Mouse (Mus musculus): ENCODE results near the gene Spint2. TPM values are rescaled to one million over a fixed set of nuclear protein-coding genes. Genes with fewer than 3 reads are reported as not detected.
A peak's percentile ranks its signal among the peaks of the same experiment; 100 is the strongest.

Gene Spint2
- total RNA-seq (2014; rRNA removed) (32.3 and 36.7 TPM in 2 replicates), polyA plus RNA-seq (2015; fragmentation: Nextera tagmentation; extraction: Ambion mirVana) (94.6 and 127 TPM in 2 replicates)

DNA sequence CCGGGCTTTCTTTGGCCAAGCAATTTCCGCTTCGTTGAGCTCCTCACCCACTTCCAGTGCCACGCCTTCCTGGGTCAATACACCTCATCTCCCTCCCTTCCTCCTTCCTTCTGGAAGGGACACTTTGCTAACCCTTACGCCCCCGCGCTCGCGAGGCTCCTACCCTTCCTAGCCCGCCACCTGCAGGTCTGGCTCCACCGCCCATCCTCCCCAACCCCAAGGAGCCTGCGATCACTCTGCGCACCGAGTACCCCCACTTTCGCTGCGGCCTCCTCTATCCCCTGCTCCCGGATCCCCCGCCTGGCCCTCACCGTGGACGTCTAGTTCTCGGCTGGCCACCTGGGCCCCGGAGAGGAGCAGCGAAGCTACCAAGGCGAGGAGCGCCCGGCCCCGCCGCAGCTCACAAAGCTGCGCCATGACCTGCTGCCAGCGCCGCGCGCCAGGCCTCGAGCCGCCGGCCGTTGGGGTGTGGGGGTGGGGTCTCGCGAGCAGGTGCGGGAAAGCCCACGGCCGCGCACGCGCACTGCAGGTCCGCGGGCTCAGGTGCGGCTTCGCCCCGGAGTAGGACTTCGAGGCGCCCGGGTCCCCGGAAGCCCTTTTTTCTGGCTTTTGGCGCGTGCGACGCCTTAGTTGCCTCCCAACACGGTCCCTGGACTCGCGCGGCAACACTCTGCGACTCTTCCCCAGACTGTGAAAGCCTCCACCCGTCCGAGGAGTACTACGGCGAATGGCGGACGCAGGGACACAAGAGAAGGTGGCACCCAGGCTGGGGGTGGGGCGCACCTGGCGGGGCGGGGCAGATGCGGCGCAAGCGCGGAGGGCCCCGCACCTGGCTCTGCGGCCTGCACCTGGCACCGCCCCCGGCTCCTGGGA is at the start of gene Spint2:
TSS of gene Spint2 (minus strand) at position 712 of the 873 bp plus-strand sequence.
- under 1% methylated on average over 78 of the region's 80 CpGs for WGBS
- ATAC-seq = peak; percentile 74

DNA sequence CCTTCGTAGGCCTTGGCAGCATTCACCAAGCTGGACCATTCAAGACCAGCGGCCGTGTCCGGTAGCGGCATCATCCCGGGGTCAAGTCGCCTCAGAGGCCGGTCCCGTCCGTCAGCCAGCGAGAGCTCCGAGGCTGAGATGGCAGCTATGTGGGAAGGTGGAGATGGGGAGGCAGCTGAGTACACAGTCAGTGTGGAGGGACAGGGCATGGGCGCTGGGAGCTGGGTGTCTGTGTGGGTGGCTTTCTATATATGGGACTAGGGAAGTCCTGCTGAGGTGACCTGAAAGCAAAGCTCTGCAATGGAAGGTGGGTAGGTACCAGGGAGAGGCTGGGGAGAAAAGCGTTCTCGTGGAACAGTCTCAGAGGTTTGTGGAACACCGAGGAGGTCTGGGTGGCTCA is 47.3 kb upstream of the Spint2 start:
- ATAC-seq (no peak), DNase-seq (no peak)
- no peaks in the 10 kb centered on the region for H3K27me3 ChIP-seq (ENCODE audit: insufficient read depth, low read length)
- no peak overlapping the region for H3K4me2 ChIP-seq (ENCODE audit: low read depth)
- peaks cover 64% of the 10 kb centered on the region for H3K36me3 ChIP-seq (ENCODE audit: insufficient read depth)
- 95% methylated on average over 16 of the region's 16 CpGs for WGBS
- H3K9ac ChIP-seq = no peak overlapping the region
- no peak for TF ChIP-seq CTCF (IDR thresholded peaks at IDR 0.05; ENCODE audit: low read depth)
- no peaks in the 10 kb centered on the region for H3K4me1 ChIP-seq (ENCODE audit: insufficient read depth)
- no peak overlapping the region for H3K4me3 ChIP-seq (ENCODE audit: low read depth, low read length)
- H3K27ac ChIP-seq (ENCODE audit: low read depth, low read length) = no peak overlapping the region
- no peaks in the 10 kb centered on the region for H3K9me3 ChIP-seq (ENCODE audit: low read length)

More for the DNA sequence above, at the start of gene Spint2:
- Histone ChIP-seq H3K9me3 (ENCODE audit: low read length) (no peaks in the 10 kb centered on the region), H3K4me2 (ENCODE audit: low read depth) (peak within 1 kb of the TSS; percentile 95), H3K4me1 (ENCODE audit: insufficient read depth) (no peaks in the 10 kb centered on the region), H3K36me3 (ENCODE audit: insufficient read depth) (no peaks in the 10 kb centered on the region), H3K4me3 (ENCODE audit: low read depth, low read length) (peak within 1 kb of the TSS; percentile 50), H3K27me3 (ENCODE audit: insufficient read depth, low read length) (no peaks in the 10 kb centered on the region; the same call in 1 of the 2 replicates), H3K9ac (peak within 1 kb of the TSS; percentile 62), H3K27ac (ENCODE audit: low read depth, low read length) (no peak within 1 kb of the TSS)
- TF ChIP-seq CTCF (IDR thresholded peaks at IDR 0.05; ENCODE audit: low read depth) = peak; percentile 42
- DNase-seq = peak; percentile 71

DNA sequence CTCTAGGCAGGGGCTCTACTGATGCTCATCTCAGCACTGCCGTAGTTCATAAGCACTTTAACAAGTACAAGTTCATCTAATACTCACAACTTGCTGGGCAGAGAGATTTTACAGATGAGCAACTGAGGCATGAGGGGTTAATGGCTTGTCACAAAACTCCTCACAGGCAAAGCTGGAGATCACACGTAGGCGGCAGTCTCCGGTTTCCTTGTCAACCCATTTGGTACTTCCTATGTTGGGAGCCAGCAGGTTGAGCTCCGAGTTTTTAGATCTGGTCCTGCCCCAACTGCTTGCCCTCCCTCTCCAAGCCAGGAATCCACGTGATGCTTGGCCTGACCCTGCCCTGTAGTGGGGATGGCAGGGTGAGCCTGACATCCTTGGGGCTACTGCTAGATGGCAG is 45.4 kb upstream of the Spint2 start:
- Histone ChIP-seq H3K9ac (no peak overlapping the region), H3K9me3 (ENCODE audit: low read length) (no peaks in the 10 kb centered on the region), H3K27ac (ENCODE audit: low read depth, low read length) (no peak overlapping the region), H3K4me2 (ENCODE audit: low read depth) (no peak overlapping the region), H3K36me3 (ENCODE audit: insufficient read depth) (peaks cover 61% of the 10 kb centered on the region), H3K4me3 (ENCODE audit: low read depth, low read length) (no peak overlapping the region), H3K27me3 (ENCODE audit: insufficient read depth, low read length) (no peaks in the 10 kb centered on the region), H3K4me1 (ENCODE audit: insufficient read depth) (no peaks in the 10 kb centered on the region)
- no peak for TF ChIP-seq CTCF (IDR thresholded peaks at IDR 0.05; ENCODE audit: low read depth)
- DNase-seq (no peak), ATAC-seq (no peak)
- 86% methylated on average over 6 of the region's 6 CpGs for WGBS

DNA sequence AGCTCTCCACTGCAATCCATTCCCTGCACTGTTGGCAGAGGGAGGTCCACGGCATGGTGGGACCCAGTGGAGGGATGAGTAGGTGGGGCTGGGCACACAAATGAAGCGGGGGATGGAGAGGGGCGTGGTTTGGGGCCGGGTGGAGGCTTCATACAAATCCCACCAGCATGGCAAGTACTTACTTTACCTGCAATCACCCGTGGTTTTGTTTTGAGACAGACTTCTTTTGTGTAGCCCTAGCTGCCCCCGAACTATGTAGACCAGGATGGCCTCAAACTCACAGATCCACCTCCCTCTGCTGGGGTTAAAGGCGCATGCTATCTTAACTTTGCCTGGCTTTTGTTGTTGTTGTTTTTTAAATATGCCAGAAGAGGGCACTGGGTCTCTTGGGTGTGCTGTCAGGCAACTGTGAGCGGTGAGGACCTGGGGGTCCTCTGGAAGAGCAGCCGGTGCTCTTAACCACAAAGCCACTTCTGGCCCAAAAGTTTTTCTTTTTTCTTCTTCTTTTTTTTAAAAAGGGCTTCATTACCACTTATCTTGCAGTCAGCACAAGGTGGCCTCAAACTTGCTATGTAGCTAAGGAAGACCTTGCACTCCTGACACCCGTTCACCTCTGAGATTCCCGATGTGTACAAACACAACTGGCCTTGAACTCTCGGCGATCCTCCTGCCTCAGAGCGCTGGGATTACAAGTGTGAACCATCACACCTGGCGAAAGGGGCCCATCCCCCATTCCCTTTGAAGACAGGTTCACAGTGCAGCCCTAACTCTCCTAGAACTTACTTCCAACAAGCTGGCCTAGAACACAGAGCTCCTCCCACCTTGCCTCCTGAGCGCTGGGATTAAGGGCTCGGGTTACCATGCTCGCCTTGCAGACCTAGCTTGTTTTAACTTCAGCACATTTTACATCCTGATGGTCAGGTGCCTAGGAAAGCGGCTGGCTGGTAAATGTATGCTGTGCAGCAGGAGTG is 37.9 kb upstream of the Spint2 start:
- Histone ChIP-seq H3K4me1 (ENCODE audit: insufficient read depth) (peaks cover 56% of the 10 kb centered on the region), H3K36me3 (ENCODE audit: insufficient read depth) (peaks cover 19% of the 10 kb centered on the region; the same call in 1 of the 2 replicates), H3K27me3 (ENCODE audit: insufficient read depth, low read length) (no peaks in the 10 kb centered on the region), H3K9ac (no peak overlapping the region), H3K4me2 (ENCODE audit: low read depth) (peak overlapping the region; percentile 27), H3K27ac (ENCODE audit: low read depth, low read length) (peak overlapping the region; percentile 95), H3K4me3 (ENCODE audit: low read depth, low read length) (no peak overlapping the region), H3K9me3 (ENCODE audit: low read length) (no peaks in the 10 kb centered on the region)
- DNase-seq (peak; percentile 53), ATAC-seq (no peak)
- WGBS = 13% methylated on average over 19 of the region's 19 CpGs
- TF ChIP-seq CTCF (IDR thresholded peaks at IDR 0.05; ENCODE audit: low read depth) = peak; percentile 56

DNA sequence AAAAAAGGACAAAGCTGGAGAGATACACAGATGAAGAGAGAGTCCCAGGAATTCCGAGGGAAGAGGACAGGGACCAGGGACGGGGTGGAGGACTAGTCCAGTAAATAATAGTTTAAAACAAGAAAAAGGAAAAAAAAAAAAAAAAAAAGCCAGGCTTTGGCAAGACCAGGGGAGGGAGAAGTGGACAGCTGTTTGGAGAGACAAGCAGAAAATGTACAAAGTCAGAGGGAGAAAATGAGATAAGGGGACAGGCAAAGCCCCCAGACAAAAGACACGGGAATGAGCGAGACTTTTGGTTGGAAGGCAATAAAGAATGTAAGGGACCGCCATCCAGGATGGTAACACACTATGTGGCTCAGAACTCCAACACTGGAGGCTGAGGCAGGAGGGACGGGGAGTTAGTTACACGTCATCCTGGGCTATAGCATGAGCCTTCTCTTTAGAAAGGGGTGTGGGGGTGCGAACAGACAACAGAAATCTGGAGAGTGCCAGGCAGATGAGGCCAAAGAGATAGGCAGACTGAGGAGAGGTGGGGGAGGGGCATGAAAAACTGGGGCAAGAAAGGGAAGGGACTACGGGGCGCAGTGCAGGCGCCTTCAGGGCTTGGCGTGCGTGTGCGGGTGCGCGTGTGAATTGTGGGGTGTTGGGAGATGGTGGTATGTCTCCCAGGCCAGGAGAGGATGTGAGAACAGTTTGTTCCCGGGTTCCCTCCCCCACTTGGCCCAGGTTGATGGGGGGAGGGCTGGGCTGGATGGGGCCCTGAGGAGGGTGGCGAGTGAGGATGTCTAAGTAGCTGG is 36.6 kb upstream of the Spint2 start:
- TF ChIP-seq CTCF (IDR thresholded peaks at IDR 0.05; ENCODE audit: low read depth) = no peak
- peak overlapping the region; percentile 2; the same call in 1 of the 2 replicates for H3K9ac ChIP-seq
- peak overlapping the region; percentile 95 for H3K27ac ChIP-seq (ENCODE audit: low read depth, low read length)
- H3K4me2 ChIP-seq (ENCODE audit: low read depth) = peak overlapping the region; percentile 27
- DNase-seq (peak; percentile 70), ATAC-seq (peak; percentile 21)
- H3K36me3 ChIP-seq (ENCODE audit: insufficient read depth) = peaks cover 16% of the 10 kb centered on the region; the same call in 1 of the 2 replicates
- H3K27me3 ChIP-seq (ENCODE audit: insufficient read depth, low read length) = no peaks in the 10 kb centered on the region
- WGBS = 5% methylated on average over 18 of the region's 18 CpGs
- H3K4me3 ChIP-seq (ENCODE audit: low read depth, low read length) = no peak overlapping the region
- H3K4me1 ChIP-seq (ENCODE audit: insufficient read depth) = peaks cover 69% of the 10 kb centered on the region
- no peaks in the 10 kb centered on the region for H3K9me3 ChIP-seq (ENCODE audit: low read length)

DNA sequence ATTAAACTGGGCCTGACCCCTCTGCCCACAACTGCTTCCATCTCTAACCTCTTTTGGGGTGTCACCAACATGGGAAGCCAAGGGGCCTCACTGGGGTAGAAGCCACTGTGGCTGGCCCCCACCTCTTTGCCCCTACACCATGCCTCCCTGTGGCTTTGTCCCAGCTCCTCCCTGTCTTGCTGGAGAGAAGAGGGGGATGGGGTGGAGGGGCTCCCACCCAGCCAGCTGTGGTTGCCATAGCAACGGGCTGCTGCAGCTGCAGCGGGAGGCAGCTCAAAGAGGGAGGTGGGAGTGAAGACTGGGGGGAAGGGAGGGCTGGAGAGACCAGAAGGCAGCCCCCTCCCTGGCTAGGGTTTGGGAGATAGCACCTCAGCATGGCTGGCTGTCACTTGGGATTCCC is 35.8 kb upstream of the Spint2 start:
- H3K9ac ChIP-seq = peak overlapping the region; percentile 46
- H3K4me1 ChIP-seq (ENCODE audit: insufficient read depth) = peaks cover 74% of the 10 kb centered on the region
- H3K27ac ChIP-seq (ENCODE audit: low read depth, low read length) = peak overlapping the region; percentile 95
- no peaks in the 10 kb centered on the region for H3K9me3 ChIP-seq (ENCODE audit: low read length)
- 7% methylated on average over 2 of the region's 2 CpGs for WGBS
- no peaks in the 10 kb centered on the region for H3K27me3 ChIP-seq (ENCODE audit: insufficient read depth, low read length)
- DNase-seq (peak; percentile 90), ATAC-seq (peak; percentile 46)
- peak overlapping the region; percentile 33 for H3K4me2 ChIP-seq (ENCODE audit: low read depth)
- peaks cover 14% of the 10 kb centered on the region for H3K36me3 ChIP-seq (ENCODE audit: insufficient read depth)
- H3K4me3 ChIP-seq (ENCODE audit: low read depth, low read length) = no peak overlapping the region
- no peak for TF ChIP-seq CTCF (IDR thresholded peaks at IDR 0.05; ENCODE audit: low read depth)

Measured in forebrain, postnatal 0 days (tissue).